Mouse (Mus musculus) testis, postnatal 10 days (tissue): ENCODE measurements at regions not wholly inside any gene's neighbourhood (a gene's known extent, or its start where the extent isn't known, plus 50 kb on each side); places are given as distances from the start of the nearest gene placed in this dataset.
A peak's percentile ranks its signal among the peaks of the same experiment; 100 is the strongest.
"Not testable (repeated sequence)": the region's sequence is repeated elsewhere in the genome, so short reads cannot be mapped to it uniquely, and the experiment has no call there.

ENCODE experiments used
- DNase-seq: peaks from one replicate; pipeline ENCODE4 v3.0.0; 2021; ENCODE audit warnings: low spot score

DNA sequence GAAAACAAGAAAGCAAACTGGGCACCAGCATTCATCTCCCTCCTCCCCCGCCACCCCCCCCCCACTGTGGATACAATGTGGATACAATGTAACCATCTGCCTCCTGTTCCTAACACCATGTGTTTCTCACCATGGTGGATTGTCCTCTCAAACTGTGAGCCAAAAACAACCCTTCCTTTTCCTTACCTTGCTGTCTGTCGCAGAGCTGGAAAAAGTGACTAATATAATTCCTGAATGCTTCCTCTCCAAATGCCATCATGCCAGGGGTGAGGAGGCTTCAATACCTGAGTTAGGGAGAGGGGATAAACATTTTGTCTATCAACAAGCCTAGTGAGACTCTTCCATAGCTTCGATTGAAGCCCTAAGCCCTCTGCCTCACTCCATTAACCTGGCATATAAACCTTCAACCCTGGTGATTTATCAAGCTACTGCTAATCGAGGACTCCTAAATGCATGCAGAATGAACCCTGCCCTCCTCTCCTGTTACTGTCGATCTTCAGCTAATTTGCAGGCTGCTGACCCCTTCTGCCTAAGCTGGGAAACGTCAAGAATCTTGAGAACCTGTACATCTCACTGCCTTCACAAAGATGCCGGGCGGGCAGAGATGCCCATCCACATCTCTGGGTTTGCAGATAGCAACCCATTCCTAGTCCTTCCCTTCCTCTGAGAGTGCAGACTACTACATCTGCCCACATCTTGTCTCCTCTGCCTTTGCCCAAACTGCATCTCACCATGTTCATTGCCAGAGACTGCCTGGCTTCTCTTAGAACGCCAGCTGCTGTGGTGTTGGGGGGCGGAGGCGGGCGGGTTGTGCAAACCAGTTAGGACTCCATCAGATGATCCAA is 184.3 kb upstream of the Rpl38 start:
- no peak for DNase-seq

DNA sequence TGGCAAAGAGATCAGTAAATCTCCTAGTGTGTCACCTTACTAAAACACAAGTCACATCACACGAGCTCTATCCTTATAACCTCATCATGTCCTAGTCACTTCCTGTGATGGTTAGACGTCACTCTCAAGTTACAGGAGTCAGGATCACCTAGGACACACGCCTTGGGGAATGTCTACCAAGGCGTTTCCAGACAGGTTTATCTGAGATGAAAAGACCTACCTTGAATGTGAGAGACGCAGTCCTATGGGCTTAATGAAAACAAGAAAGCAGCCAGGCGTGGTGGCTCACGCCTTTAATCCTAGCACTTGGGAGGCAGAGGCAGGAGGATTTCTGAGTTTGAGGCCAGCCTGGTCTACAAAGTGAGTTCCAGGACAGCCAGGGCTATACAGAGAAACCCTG is 185.0 kb upstream of the Rpl38 start:
- not testable (repeated sequence) for DNase-seq

GRCm38 (mm10) chr11:114482070-114482469 is 186.3 kb upstream of the Rpl38 start:
- no peak for DNase-seq

- DNase-seq = no peak
Measured at GRCm38 (mm10) chr11:114481037-114481436, 187.3 kb upstream of the Rpl38 start.

- no peak for DNase-seq
Measured at GRCm38 (mm10) chr11:114480119-114480540, 188.2 kb upstream of the Rpl38 start.

DNA sequence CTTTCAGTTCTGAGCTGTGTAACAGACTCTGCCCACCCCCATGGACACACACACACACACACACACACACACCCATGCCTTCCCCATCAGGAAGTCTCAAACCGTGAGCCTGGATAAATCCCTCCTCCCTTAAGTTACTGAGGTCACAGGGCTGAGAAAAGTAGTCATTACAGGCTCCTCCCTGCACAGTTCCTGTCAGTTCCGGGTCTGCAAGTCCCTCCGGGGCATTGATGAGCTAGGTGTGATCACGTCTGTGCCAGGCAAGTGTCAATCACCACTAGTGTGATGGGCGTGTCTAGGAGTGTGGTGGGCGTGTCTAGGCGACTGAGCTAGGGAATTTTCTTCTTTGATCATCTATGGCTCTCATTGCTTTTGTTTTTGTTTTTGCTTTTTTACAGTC is 189.6 kb upstream of the Rpl38 start:
- DNase-seq = no peak

- no peak for DNase-seq
Measured at GRCm38 (mm10) chr11:114477365-114477764, 191.0 kb upstream of the Rpl38 start.

GRCm38 (mm10) chr11:114472501-114473260 is 195.6 kb upstream of the Rpl38 start:
- DNase-seq = peak; percentile 55

GRCm38 (mm10) chr11:114468394-114468793 is 199.9 kb upstream of the Rpl38 start:
- DNase-seq = peak; percentile 84

- DNase-seq = no peak
Measured at GRCm38 (mm10) chr11:114467803-114468202, 200.5 kb upstream of the Rpl38 start.

DNA sequence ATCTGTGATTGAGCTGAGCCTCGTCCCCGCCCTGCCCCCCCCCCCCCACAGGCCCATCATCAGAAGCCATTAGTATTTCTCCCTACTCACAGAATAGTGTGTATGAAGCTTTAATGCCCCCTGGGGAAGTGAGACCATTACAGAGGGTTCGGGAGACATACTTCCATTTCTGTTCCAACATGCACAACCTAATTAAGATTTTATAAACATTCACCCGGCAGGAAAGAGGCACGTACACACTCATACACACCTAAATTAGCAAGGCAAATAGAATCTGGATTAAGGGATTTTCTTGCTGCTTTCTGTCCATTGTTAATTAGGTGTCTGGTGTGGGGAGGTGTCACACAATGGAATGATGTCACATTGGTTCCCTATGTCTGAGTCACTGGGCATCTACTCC is 202.8 kb upstream of the Rpl38 start:
- DNase-seq = no peak

- peak; percentile 73 for DNase-seq
Measured at GRCm38 (mm10) chr11:114462755-114463374, 205.5 kb upstream of the Rpl38 start.

DNA sequence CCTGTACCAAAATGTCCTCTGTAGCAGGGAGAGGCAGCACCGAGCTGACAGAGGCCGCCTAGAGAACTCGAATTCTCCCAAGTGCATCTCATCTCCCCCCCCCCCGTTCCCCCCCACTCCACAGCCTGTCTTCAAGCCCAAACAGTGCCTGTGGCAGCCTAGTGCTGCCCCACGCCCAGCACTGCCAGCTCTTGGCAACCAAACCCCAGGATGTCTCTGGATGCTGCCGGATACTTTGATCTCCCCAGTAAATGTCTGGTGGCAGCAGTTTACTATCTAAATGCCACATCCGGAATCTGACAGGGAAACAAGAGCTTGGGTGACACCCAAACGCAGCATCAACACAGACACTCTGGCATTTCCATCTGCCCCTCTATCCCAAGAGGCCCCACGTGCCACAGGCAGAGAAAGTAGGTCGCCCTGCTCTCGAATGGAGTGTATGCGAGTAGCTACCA is 213.4 kb upstream of the Rpl38 start:
- no peak for DNase-seq

DNA sequence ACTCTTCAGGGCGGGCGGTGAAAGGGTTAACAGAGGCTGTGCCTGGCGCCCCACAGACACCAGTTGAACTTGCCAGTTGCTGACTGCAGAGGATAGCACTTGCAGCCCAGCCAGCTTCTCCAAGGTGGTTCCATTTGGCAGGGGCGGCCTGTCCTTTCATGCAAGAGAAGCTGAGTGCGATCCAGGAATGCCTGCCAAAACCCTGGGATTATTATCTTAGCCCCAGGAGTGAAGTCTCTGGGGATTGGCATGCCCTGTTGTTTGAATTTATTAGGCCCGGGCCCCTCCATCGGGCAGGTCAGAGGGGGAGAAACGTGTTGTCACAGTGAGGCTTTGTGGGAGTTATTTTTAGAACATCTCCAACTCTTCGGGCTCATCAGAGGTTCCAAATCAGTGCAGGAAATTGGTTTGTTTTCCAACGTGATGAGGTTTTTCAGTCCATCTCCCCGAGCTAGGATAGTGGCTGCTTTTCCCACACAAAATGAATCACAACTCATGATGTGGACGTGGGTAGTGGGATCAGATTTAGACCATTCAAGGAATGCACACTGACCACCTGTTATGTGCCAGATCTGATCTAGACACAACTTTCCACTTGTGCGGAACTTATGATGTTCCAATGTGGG is 219.4 kb upstream of the Rpl38 start:
- peak; percentile 78 for DNase-seq

DNA sequence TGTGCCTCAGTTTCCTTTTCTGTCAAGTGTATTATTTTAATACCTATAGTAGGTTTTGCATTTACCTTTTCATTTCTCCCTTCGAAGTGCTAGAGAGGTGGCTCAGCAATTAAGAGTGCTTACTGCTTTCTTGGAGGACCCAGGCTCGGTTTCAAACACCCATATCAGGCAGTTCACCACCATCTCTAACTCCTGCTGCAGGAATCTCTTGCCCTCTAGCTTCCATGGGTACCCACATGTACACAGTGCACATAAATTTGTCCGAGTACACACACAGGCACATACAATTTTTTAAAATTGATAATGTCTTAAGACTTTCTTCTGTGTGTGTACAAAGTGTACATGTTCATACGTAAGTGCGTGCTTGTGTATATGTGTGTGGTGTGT is 220.9 kb upstream of the Rpl38 start:
- no peak for DNase-seq

- DNase-seq = peak; percentile 56
Measured at GRCm38 (mm10) chr11:114446617-114447460, 221.5 kb upstream of the Rpl38 start.

DNA sequence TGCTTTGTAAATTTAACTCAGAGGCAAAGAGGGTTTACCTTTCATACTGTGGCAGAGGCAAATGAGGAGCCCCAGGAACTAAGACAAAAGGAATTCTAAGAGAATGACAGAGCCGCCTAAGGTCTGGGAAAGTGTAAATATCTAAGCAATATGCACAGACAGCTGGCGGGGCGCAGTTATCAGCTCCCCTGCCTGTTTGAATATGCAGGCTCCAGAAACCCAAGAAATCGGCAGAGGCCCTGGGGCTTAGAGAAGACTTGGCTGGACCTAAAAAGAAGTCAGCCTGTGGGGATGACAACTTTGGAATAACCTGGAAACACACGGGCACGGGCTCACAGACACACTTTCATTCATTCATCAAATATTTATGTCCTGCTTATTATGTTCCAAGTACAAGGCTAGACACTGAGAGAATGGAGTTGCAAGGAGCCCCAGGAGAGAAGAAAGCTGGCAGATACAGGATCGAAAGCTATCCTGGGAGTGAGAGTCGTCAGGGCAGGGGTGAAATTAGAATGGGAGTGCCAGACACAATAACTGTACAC is 222.2 kb upstream of the Rpl38 start:
- DNase-seq = no peak

GRCm38 (mm10) chr11:114444211-114444610 is 224.1 kb upstream of the Rpl38 start:
- no peak for DNase-seq

GRCm38 (mm10) chr11:114443444-114443843 is 224.9 kb upstream of the Rpl38 start:
- DNase-seq = peak; percentile 51

DNA sequence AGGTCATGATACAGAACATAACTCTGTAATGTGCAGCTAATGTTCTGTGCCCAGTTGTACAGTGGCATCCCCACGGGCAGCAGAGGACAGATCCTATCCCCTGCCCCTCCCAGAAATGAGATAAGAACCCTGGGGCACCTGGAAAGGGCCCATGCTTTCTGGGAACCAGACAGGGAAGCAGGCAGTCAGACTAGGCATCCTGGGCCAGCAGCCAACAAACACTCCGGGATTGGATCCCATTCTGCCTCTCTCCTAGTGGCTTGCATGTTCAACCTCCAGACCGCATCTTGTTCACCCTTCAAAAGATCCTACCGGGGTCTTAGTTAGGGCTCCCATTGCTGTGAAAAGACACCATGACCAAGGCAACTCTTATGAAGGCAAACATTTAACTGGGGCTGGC is 229.0 kb upstream of the Rpl38 start:
- DNase-seq = no peak

DNA sequence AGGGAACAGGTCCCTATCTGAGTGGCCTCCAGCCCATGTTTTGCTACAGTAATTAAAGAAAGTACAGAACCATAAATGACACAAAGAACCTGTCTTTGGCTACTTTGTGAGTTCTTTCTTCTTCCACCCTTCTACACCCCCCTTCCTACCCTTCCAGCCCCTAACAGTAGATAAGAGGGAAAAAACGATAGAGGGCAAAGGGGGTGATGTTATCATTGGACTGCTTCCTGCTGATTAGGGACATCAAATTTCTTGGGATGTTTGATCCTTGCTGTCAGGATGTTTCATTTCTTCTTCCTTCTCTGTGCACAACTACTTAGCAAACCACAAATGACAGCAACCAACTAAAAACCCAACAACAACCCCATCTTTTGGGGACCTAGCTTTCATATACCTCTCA is 232.5 kb upstream of the Rpl38 start:
- DNase-seq = no peak
